Mouse (Mus musculus) heart, embryonic 16.5 days (tissue): Measurements from ENCODE around the gene Slc23a2. TPM values are rescaled to one million over a fixed set of nuclear protein-coding genes. Genes with fewer than 3 reads are reported as not detected.

Experiments
- ATAC-seq: fragments of 200-750 bp; cut with Nextera tagmentation; replicated peaks from 2 replicates; pipeline ENCODE4 v1.8.0; 2017; ENCODE audit warnings: moderate number of reproducible peaks; ENCODE audit not compliant: insufficient read depth, low FRiP score; ENCODE audit errors: extremely low read depth
- H3K27ac ChIP-seq: fragments of 300-500 bp; sonication (generic); 2 replicates; pipeline ENCODE4 v1.5.1; 2014; ENCODE audit warnings: mild to moderate bottlenecking, low read length, control low read depth, moderate library complexity
- H3K27me3 ChIP-seq: fragments of 300-500 bp; sonication (generic); 2 replicates; pipeline ENCODE4 v1.6.1; 2014; ENCODE audit warnings: low read length, mixed read lengths; ENCODE audit not compliant: control insufficient read depth, insufficient read depth
- H3K36me3 ChIP-seq: fragments of 300-500 bp; sonication (generic); 2 replicates; pipeline ENCODE4 v1.6.1; 2014; ENCODE audit not compliant: control insufficient read depth, insufficient read depth
- H3K4me1 ChIP-seq: fragments of 300-500 bp; sonication (generic); 2 replicates; pipeline ENCODE4 v1.6.1; 2014; ENCODE audit warnings: low read length, mixed read lengths; ENCODE audit not compliant: control insufficient read depth, insufficient read depth
- H3K4me2 ChIP-seq: fragments of 300-500 bp; sonication (generic); 2 replicates; pipeline ENCODE4 v1.6.1; 2014; ENCODE audit warnings: low read depth, mild to moderate bottlenecking, control low read depth, low read length
- H3K4me3 ChIP-seq: fragments of 300-500 bp; sonication (generic); 2 replicates; pipeline ENCODE4 v1.5.1; 2014; ENCODE audit warnings: mild to moderate bottlenecking, control low read depth, low read length
- H3K9ac ChIP-seq: fragments of 300-500 bp; sonication (generic); 2 replicates; pipeline ENCODE4 v1.6.1; 2014; ENCODE audit warnings: low read length, control low read depth
- H3K9me3 ChIP-seq: fragments of 300-500 bp; sonication (generic); replicated peaks from 2 replicates; pipeline ENCODE4 v1.6.1; 2016; ENCODE audit warnings: low read length; ENCODE audit not compliant: control insufficient read depth
- WGBS: fragments of 180-500 bp; shearing (Covaris S2); extraction: QIAGEN DNeasy Blood & Tissue Kit; methylation state at CpG from one replicate; pipeline ENCODE4 v1.1.7; 2014; 5-methylcytosine and 5-hydroxymethylcytosine counted together
- polyA plus RNA-seq: library from polyadenylated mRNA; unstranded; fragments of >200 nt; fragmentation: Nextera tagmentation; extraction: Ambion mirVana; gene quantifications from 2 replicates; pipeline ENCODE4 v1.2.1, GENCODE M21; 2015

Gene Slc23a2
- polyA plus RNA-seq, 1 experiment from 2014 or later, result 9.5 TPM

GRCm38 (mm10) chr2:132018156-132018555, 126.8 kb downstream of the Slc23a2 start:
- ATAC-seq, result no peak
- Histone ChIP-seq H3K9me3 (no peaks in the 10 kb centered on the region), H3K27me3 (no peaks in the 10 kb centered on the region), H3K9ac (no peak overlapping the region), H3K4me3 (no peak overlapping the region), H3K27ac (no peak overlapping the region), H3K36me3 (no peaks in the 10 kb centered on the region), H3K4me2 (no peak overlapping the region), H3K4me1 (peaks cover 10% of the 10 kb centered on the region)
- WGBS, result 48% methylated on average over 4 of the region's 4 CpGs

- 34% methylated on average over 7 of the region's 7 CpGs for WGBS
- ATAC-seq, result no peak
- no peak overlapping the region for H3K27ac ChIP-seq
These were observed 127.3 kb downstream of the Slc23a2 start for GRCm38 (mm10) chr2:132017611-132018010.

GRCm38 (mm10) chr2:132016034-132016433, 128.9 kb downstream of the Slc23a2 start:
- ATAC-seq, result no peak
- H3K9ac ChIP-seq, result no peak overlapping the region
- no peaks in the 10 kb centered on the region for H3K9me3 ChIP-seq
- no peak overlapping the region for H3K4me3 ChIP-seq
- H3K4me2 ChIP-seq, result no peak overlapping the region
- peaks cover 6% of the 10 kb centered on the region; the same call in 1 of the 2 replicates for H3K4me1 ChIP-seq
- H3K36me3 ChIP-seq, result peaks cover 3% of the 10 kb centered on the region; the same call in 1 of the 2 replicates
- no peak overlapping the region for H3K27ac ChIP-seq
- no peaks in the 10 kb centered on the region for H3K27me3 ChIP-seq
- WGBS, result 88% methylated on average over 1 of the region's 1 CpGs

More at GRCm38 (mm10) chr2:132017611-132018010, 127.3 kb downstream of the Slc23a2 start:
- no peak overlapping the region for H3K9ac ChIP-seq
- H3K9me3 ChIP-seq, result no peaks in the 10 kb centered on the region
- H3K4me2 ChIP-seq, result no peak overlapping the region
- H3K27me3 ChIP-seq, result no peaks in the 10 kb centered on the region
- H3K36me3 ChIP-seq, result no peaks in the 10 kb centered on the region
- H3K4me3 ChIP-seq, result no peak overlapping the region
- peaks cover 10% of the 10 kb centered on the region for H3K4me1 ChIP-seq

GRCm38 (mm10) chr2:132013152-132013551, 131.8 kb downstream of the Slc23a2 start:
- ATAC-seq, result no peak
- H3K4me2 ChIP-seq, result no peak overlapping the region
- no peak overlapping the region for H3K4me3 ChIP-seq
- peaks cover 2% of the 10 kb centered on the region; the same call in 1 of the 2 replicates for H3K4me1 ChIP-seq
- H3K27me3 ChIP-seq, result no peaks in the 10 kb centered on the region
- H3K36me3 ChIP-seq, result peaks cover 8% of the 10 kb centered on the region; the same call in 1 of the 2 replicates
- WGBS, result 85% methylated on average over 4 of the region's 4 CpGs
- no peak overlapping the region for H3K27ac ChIP-seq
- H3K9me3 ChIP-seq, result no peaks in the 10 kb centered on the region
- no peak overlapping the region for H3K9ac ChIP-seq

- Histone ChIP-seq H3K4me3 (no peak overlapping the region), H3K4me1 (peaks cover 13% of the 10 kb centered on the region), H3K9me3 (no peaks in the 10 kb centered on the region), H3K27ac (no peak overlapping the region), H3K4me2 (no peak overlapping the region), H3K27me3 (no peaks in the 10 kb centered on the region), H3K9ac (no peak overlapping the region), H3K36me3 (peaks cover 8% of the 10 kb centered on the region; the same call in 1 of the 2 replicates)
- no peak for ATAC-seq
- 95% methylated on average over 2 of the region's 2 CpGs for WGBS
These were observed 134.1 kb downstream of the Slc23a2 start for GRCm38 (mm10) chr2:132010781-132011180.

- ATAC-seq, result no peak
- Histone ChIP-seq H3K36me3 (peaks cover 8% of the 10 kb centered on the region; the same call in 1 of the 2 replicates), H3K9me3 (no peaks in the 10 kb centered on the region), H3K27me3 (no peaks in the 10 kb centered on the region), H3K4me3 (no peak overlapping the region), H3K27ac (no peak overlapping the region), H3K9ac (no peak overlapping the region), H3K4me2 (no peak overlapping the region), H3K4me1 (peaks cover 16% of the 10 kb centered on the region)
- 63% methylated on average over 4 of the region's 4 CpGs for WGBS
These were observed 136.7 kb downstream of the Slc23a2 start for GRCm38 (mm10) chr2:132008186-132008585.

- no peak for ATAC-seq
- Histone ChIP-seq H3K36me3 (peaks cover 8% of the 10 kb centered on the region; the same call in 1 of the 2 replicates), H3K4me1 (peaks cover 16% of the 10 kb centered on the region), H3K4me2 (no peak overlapping the region), H3K9me3 (no peaks in the 10 kb centered on the region), H3K27ac (no peak overlapping the region; the same call in 1 of the 2 replicates), H3K4me3 (no peak overlapping the region), H3K9ac (no peak overlapping the region), H3K27me3 (no peaks in the 10 kb centered on the region)
- 60% methylated on average over 6 of the region's 6 CpGs for WGBS
These were observed 137.5 kb downstream of the Slc23a2 start for GRCm38 (mm10) chr2:132007475-132007819.

- Histone ChIP-seq H3K9ac (peak overlapping the region; percentile 35; the same call in 1 of the 2 replicates), H3K4me2 (no peak overlapping the region), H3K36me3 (peaks cover 8% of the 10 kb centered on the region; the same call in 1 of the 2 replicates), H3K27me3 (no peaks in the 10 kb centered on the region), H3K9me3 (no peaks in the 10 kb centered on the region), H3K4me1 (peaks cover 16% of the 10 kb centered on the region), H3K27ac (peak overlapping the region; percentile 19), H3K4me3 (no peak overlapping the region)
- WGBS, result 64% methylated on average over 18 of the region's 18 CpGs
- ATAC-seq, result peak; percentile 72
These were observed 138.1 kb downstream of the Slc23a2 start for GRCm38 (mm10) chr2:132006561-132007474.

- Histone ChIP-seq H3K27ac (peak overlapping the region; percentile 4; the same call in 1 of the 2 replicates), H3K4me2 (no peak overlapping the region), H3K9me3 (no peaks in the 10 kb centered on the region), H3K27me3 (no peaks in the 10 kb centered on the region), H3K36me3 (0 out of 2 replicates have a peak, but pooled peaks cover 5% of the 10 kb centered on the region), H3K4me1 (peaks cover 16% of the 10 kb centered on the region), H3K9ac (no peak overlapping the region), H3K4me3 (no peak overlapping the region)
- 67% methylated on average over 4 of the region's 4 CpGs for WGBS
- ATAC-seq, result no peak
These were observed 139.5 kb downstream of the Slc23a2 start for GRCm38 (mm10) chr2:132005445-132005844.
